Mouse (Mus musculus) cerebellum, adult 2 months (tissue): ENCODE measurements around the gene Fam117b. TPM values are rescaled to one million over a fixed set of nuclear protein-coding genes. Genes with fewer than 3 reads are reported as not detected.

Source experiments
- DNase-seq, 2 experiments: peaks; one replicate each; pipeline ENCODE4 v3.0.0; 2021
- H3K27ac ChIP-seq: fragments of 200-500 bp; 2 replicates; pipeline ENCODE4 v1.5.1; 2012; ENCODE audit warnings: low read length, control low read depth, inconsistent platforms; ENCODE audit not compliant: insufficient read depth
- H3K27me3 ChIP-seq: fragments of 200-500 bp; 2 replicates; pipeline ENCODE4 v1.6.1; 2012; ENCODE audit warnings: inconsistent platforms, mild to moderate bottlenecking, low read length, moderate library complexity; ENCODE audit not compliant: control insufficient read depth, insufficient read depth
- H3K4me1 ChIP-seq: fragments of 200-500 bp; 2 replicates; pipeline ENCODE4 v1.6.1; 2011; ENCODE audit warnings: low read length; ENCODE audit not compliant: control insufficient read depth, insufficient read depth
- H3K4me3 ChIP-seq: fragments of 200-500 bp; replicated peaks from 2 replicates; pipeline ENCODE3; 2011; ENCODE audit warnings: mild to moderate bottlenecking, low read depth, low read length, control low read depth; ENCODE audit not compliant: insufficient read depth
- CTCF ChIP-seq: fragments of 200-500 bp; IDR thresholded peaks from 2 replicates; pipeline ENCODE4 v1.5.1; 2011; ENCODE audit warnings: low read depth, mild to moderate bottlenecking, control low read depth, low read length, moderate library complexity, borderline replicate concordance; ENCODE audit not compliant: insufficient read depth
- POLR2A ChIP-seq: fragments of 200-500 bp; IDR thresholded peaks from 2 replicates; pipeline ENCODE4 v1.6.1; 2011; ENCODE audit warnings: low read length, control low read depth, borderline replicate concordance; ENCODE audit not compliant: insufficient read depth
- WGBS: fragments of 180-500 bp; shearing (Covaris S2); methylation state at CpG from one replicate; pipeline ENCODE4 v1.1.7; 2018; 5-methylcytosine and 5-hydroxymethylcytosine counted together
- polyA plus RNA-seq: library from polyadenylated mRNA; depleted of rRNA; stranded (reverse); fragments of >200 nt; gene quantifications from 2 replicates; pipeline ENCODE4 v1.2.3, GENCODE M21; 2012

Fam117b gene
- polyA plus RNA-seq, 1 experiment: 27.9 TPM

GRCm38 (mm10) chr1:59905916-59906315 lies 6.9 kb upstream of the Fam117b start:
- DNase-seq: no peak
- WGBS: 79% methylated on average over 2 of the region's 2 CpGs
- Histone ChIP-seq H3K4me3 (no peak overlapping the region), H3K4me1 (no peaks in the 10 kb centered on the region), H3K27me3 (no peaks in the 10 kb centered on the region), H3K27ac (no peak overlapping the region)
- TF ChIP-seq CTCF (no peak), POLR2A (no peak)

- 83% methylated on average over 13 of the region's 13 CpGs for WGBS
- no peaks in the 10 kb centered on the region for H3K4me1 ChIP-seq
- TF ChIP-seq CTCF: no peak
- TF ChIP-seq POLR2A: no peak
- no peaks in the 10 kb centered on the region for H3K27me3 ChIP-seq
- no peak for DNase-seq
- H3K27ac ChIP-seq: no peak overlapping the region
- H3K4me3 ChIP-seq: no peak overlapping the region
Measured at GRCm38 (mm10) chr1:59906819-59907521, 5.8 kb upstream of the Fam117b start.

GRCm38 (mm10) chr1:59907700-59908099 lies 5.1 kb upstream of the Fam117b start:
- Histone ChIP-seq H3K4me3 (no peak overlapping the region), H3K27me3 (no peaks in the 10 kb centered on the region), H3K4me1 (no peaks in the 10 kb centered on the region), H3K27ac (no peak overlapping the region)
- no peak for DNase-seq
- WGBS: 26% methylated on average over 2 of the region's 2 CpGs
- TF ChIP-seq POLR2A (no peak), CTCF (no peak)

GRCm38 (mm10) chr1:59910941-59911340 lies 1.9 kb upstream of the Fam117b start:
- 95% methylated on average over 1 of the region's 1 CpGs for WGBS
- DNase-seq: no peak
- no peak overlapping the region for H3K4me3 ChIP-seq
- H3K27ac ChIP-seq: no peak overlapping the region
- no peaks in the 10 kb centered on the region for H3K27me3 ChIP-seq
- TF ChIP-seq CTCF: no peak
- no peak for TF ChIP-seq POLR2A
- H3K4me1 ChIP-seq: no peaks in the 10 kb centered on the region; the same call in 1 of the 2 replicates

- WGBS: under 1% methylated on average over 83 of the region's 98 CpGs
- Histone ChIP-seq H3K4me1 (no peaks in the 10 kb centered on the region; the same call in 1 of the 2 replicates), H3K4me3 (peak overlapping the region; percentile 88), H3K27me3 (no peaks in the 10 kb centered on the region), H3K27ac (peak overlapping the region; percentile 93)
- peak; percentile 70 to 73 for DNase-seq
- TF ChIP-seq POLR2A (peak; percentile 38; the same call in 1 of the 2 replicates), CTCF (no peak)
Measured at GRCm38 (mm10) chr1:59913195-59913868, 526 bp downstream of the Fam117b start.

GRCm38 (mm10) chr1:59913869-59914225 lies 1.0 kb downstream of the Fam117b start:
- Histone ChIP-seq H3K27ac (peak overlapping the region; percentile 93; the same call in 1 of the 2 replicates), H3K27me3 (no peaks in the 10 kb centered on the region), H3K4me1 (no peaks in the 10 kb centered on the region; the same call in 1 of the 2 replicates), H3K4me3 (peak overlapping the region; percentile 88)
- DNase-seq: no peak
- WGBS: 1% methylated on average over 12 of the region's 12 CpGs
- TF ChIP-seq CTCF (no peak), POLR2A (no peak)

GRCm38 (mm10) chr1:59914799-59915198 lies 2.0 kb downstream of the Fam117b start:
- Histone ChIP-seq H3K4me3 (peak overlapping the region; percentile 88), H3K27me3 (no peaks in the 10 kb centered on the region), H3K27ac (no peak overlapping the region), H3K4me1 (no peaks in the 10 kb centered on the region; the same call in 1 of the 2 replicates)
- TF ChIP-seq POLR2A: no peak
- 39% methylated on average over 3 of the region's 3 CpGs for WGBS
- DNase-seq: no peak
